Mouse (Mus musculus) liver, adult 2 months (tissue): Measurements from ENCODE around the gene Clcnka. TPM values are rescaled to one million over a fixed set of nuclear protein-coding genes. Genes with fewer than 3 reads are reported as not detected.

ENCODE experiments used
- DNase-seq: peaks from one replicate; pipeline ENCODE4 v3.0.0-alpha.2; 2011; ENCODE audit warnings: low read depth, low spot score; ENCODE audit errors: extremely low read depth
- H3K27ac ChIP-seq: fragments of 200-500 bp; replicated peaks from 2 replicates; pipeline ENCODE4 v1.5.1; 2012; ENCODE audit warnings: low read depth, mild to moderate bottlenecking, control low read depth, inconsistent platforms, low read length; ENCODE audit not compliant: insufficient read depth
- H3K27me3 ChIP-seq: fragments of 200-500 bp; 2 replicates; pipeline ENCODE4 v1.6.1; 2012; ENCODE audit warnings: mild to moderate bottlenecking, moderate library complexity, low read length, inconsistent platforms; ENCODE audit not compliant: control insufficient read depth, insufficient read depth
- H3K36me3 ChIP-seq: fragments of 200-500 bp; 2 replicates; pipeline ENCODE4 v1.6.1; 2012; ENCODE audit warnings: low read length, inconsistent platforms; ENCODE audit not compliant: control insufficient read depth, insufficient read depth
- H3K4me1 ChIP-seq: fragments of 200-500 bp; 2 replicates; pipeline ENCODE4 v1.6.1; 2011; ENCODE audit warnings: low read length; ENCODE audit not compliant: control insufficient read depth, insufficient read depth
- H3K4me3 ChIP-seq: fragments of 200-500 bp; 2 replicates; pipeline ENCODE4 v1.5.1; 2011; ENCODE audit warnings: low read depth, mild to moderate bottlenecking, control low read depth, low read length, moderate library complexity; ENCODE audit not compliant: insufficient read depth
- H3K79me2 ChIP-seq: fragments of 200-500 bp; 2 replicates; pipeline ENCODE4 v1.6.1; 2012; ENCODE audit warnings: inconsistent platforms, mild to moderate bottlenecking, low read length, moderate library complexity; ENCODE audit not compliant: control insufficient read depth, insufficient read depth
- H3K9ac ChIP-seq: fragments of 200-500 bp; 2 replicates; pipeline ENCODE4 v1.6.1; 2012; ENCODE audit warnings: low read depth, mild to moderate bottlenecking, control low read depth, inconsistent platforms, low read length
- CTCF ChIP-seq: fragments of 200-500 bp; IDR thresholded peaks from 2 replicates; pipeline ENCODE4 v1.5.1; 2011; ENCODE audit warnings: low read depth, low read length, control low read depth
- POLR2A ChIP-seq: fragments of 200-500 bp; IDR thresholded peaks from 2 replicates; pipeline ENCODE4 v1.6.1; 2011; ENCODE audit warnings: low read length, control low read depth; ENCODE audit not compliant: insufficient read depth; ENCODE audit errors: extremely low read depth
- WGBS: fragments of 180-500 bp; shearing (Covaris S2); methylation state at CpG from one replicate; pipeline ENCODE4 v1.1.7; 2018; 5-methylcytosine and 5-hydroxymethylcytosine counted together
- polyA plus RNA-seq: library from polyadenylated mRNA; depleted of rRNA; stranded (reverse); fragments of >200 nt; gene quantifications from 2 replicates; pipeline ENCODE4 v1.2.3, GENCODE M21; 2012; rRNA removed
- total RNA-seq: library from RNA; depleted of rRNA; stranded (reverse); fragments of >200 nt; gene quantifications from 2 replicates; pipeline ENCODE4 v1.2.3, GENCODE M21; 2014; rRNA removed

The Clcnka gene
- total and polyA plus RNA-seq, 2 experiments: 0.04 TPM; not detected in 1

DNA sequence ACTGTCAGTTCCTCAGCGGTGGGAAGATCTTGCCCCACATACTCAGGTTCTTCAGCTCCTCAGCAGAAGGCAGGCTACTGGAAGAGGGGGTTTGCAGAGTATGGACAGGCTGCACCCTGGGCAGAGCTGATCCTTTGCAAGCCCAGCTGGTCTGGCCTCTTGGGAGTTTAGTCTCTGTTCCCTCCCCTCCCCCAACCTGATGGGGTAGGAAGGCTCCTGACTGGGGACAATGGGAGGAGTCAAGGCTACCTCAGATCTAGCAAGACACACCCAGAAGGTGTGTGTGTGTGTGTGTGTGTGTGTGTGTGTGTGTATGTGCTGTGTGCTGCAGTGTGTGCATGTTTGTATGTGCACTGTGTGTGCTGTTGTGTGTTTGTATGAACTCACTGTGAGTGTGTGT, 59.7 kb downstream of the Clcnka start:
- Histone ChIP-seq H3K27ac (no peak overlapping the region), H3K9ac (no peak overlapping the region), H3K4me1 (no peaks in the 10 kb centered on the region), H3K27me3 (no peaks in the 10 kb centered on the region), H3K36me3 (no peaks in the 10 kb centered on the region), H3K4me3 (no peak overlapping the region), H3K79me2 (no peaks in the 10 kb centered on the region)
- WGBS: 68% methylated on average over 1 of the region's 1 CpGs
- TF ChIP-seq CTCF: no peak
- TF ChIP-seq POLR2A: no peak
- no peak for DNase-seq

GRCm38 (mm10) chr4:141337986-141338385, 60.5 kb downstream of the Clcnka start:
- Histone ChIP-seq H3K36me3 (no peaks in the 10 kb centered on the region), H3K79me2 (no peaks in the 10 kb centered on the region), H3K27ac (no peak overlapping the region), H3K4me3 (no peak overlapping the region), H3K4me1 (no peaks in the 10 kb centered on the region), H3K9ac (no peak overlapping the region), H3K27me3 (no peaks in the 10 kb centered on the region)
- no peak for TF ChIP-seq CTCF
- TF ChIP-seq POLR2A: no peak
- whole genome bisulfite sequencing: 92% methylated on average over 6 of the region's 6 CpGs
- DNase-seq: no peak

DNA sequence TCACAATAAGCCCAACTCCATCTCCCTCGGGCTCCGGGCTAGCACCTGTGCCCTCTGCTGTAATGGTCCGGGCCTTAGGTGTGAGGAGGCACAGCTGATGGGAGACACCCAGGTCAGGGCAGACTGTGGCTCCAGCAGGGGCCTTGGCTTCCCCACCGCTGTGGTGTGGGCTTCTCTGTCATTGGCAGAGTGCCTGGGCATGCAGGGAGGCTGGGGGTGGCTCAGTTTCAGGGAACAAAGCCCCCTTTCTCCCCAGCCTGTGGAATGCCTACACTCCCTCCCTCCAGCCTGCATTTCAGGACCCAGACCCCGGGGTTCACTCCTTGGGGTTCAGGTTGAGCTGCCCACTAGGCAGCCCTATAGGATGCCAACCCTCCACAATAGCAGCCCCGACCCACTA, 62.3 kb downstream of the Clcnka start:
- H3K4me1 ChIP-seq: peaks cover 6% of the 10 kb centered on the region
- no peak overlapping the region for H3K27ac ChIP-seq
- no peak for TF ChIP-seq POLR2A
- TF ChIP-seq CTCF: no peak
- H3K36me3 ChIP-seq: no peaks in the 10 kb centered on the region
- no peaks in the 10 kb centered on the region for H3K79me2 ChIP-seq
- 88% methylated on average over 6 of the region's 6 CpGs for WGBS
- no peaks in the 10 kb centered on the region for H3K27me3 ChIP-seq
- DNase-seq: no peak
- no peak overlapping the region for H3K9ac ChIP-seq
- H3K4me3 ChIP-seq: no peak overlapping the region

DNA sequence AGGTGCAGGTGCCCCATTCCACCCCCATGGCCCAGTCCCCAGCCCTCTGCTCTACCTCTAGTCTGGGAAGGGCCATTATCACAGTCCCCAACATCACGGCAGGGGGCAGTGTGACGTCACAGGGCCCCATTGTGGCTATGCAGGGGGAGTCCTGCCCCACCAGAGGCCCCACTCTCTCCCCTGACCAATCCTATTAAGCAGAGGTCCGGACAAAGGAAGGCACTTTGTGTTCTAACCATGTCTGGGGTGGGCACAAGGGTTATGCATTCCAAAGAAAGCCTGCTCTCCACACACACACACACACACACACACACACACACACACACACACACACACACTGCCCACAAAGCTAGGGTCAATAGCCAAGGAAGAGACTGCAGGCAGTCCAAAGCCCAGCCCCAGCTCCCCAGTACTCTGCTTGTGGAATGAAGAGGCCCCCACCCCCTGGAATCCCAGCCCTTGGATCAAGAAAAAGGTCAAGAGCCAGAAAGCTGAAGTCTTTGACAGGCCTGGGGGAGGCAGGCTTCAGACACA, 63.2 kb downstream of the Clcnka start:
- Histone ChIP-seq H3K4me3 (no peak overlapping the region), H3K79me2 (no peaks in the 10 kb centered on the region), H3K27me3 (no peaks in the 10 kb centered on the region), H3K36me3 (no peaks in the 10 kb centered on the region), H3K9ac (no peak overlapping the region), H3K27ac (no peak overlapping the region), H3K4me1 (peaks cover 7% of the 10 kb centered on the region)
- TF ChIP-seq POLR2A: no peak
- TF ChIP-seq CTCF: no peak
- no peak for DNase-seq
- 72% methylated on average over 3 of the region's 3 CpGs for WGBS

DNA sequence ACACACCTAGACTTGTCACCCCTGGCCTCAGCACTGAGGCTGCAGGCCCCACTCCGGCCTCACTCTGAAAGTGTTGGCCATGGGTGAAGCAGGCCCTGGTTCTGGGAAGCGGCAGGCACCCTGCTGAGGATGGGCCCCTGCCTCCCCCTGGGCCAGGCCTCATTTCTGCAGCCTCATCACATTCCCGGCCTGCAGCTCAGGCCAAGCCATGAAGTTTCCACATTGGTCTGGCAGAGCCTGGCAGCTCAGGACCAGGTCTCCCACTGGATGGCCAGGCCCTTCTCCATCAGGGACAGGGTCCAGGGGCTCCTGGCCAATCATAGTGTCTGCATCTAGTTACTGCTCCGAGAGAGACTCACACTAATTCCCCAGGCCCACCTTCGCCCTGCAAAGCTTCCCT, 63.8 kb downstream of the Clcnka start:
- Histone ChIP-seq H3K9ac (no peak overlapping the region), H3K36me3 (no peaks in the 10 kb centered on the region), H3K4me1 (peaks cover 7% of the 10 kb centered on the region), H3K79me2 (no peaks in the 10 kb centered on the region), H3K4me3 (no peak overlapping the region), H3K27ac (no peak overlapping the region), H3K27me3 (no peaks in the 10 kb centered on the region)
- no peak for DNase-seq
- 81% methylated on average over 5 of the region's 5 CpGs for WGBS
- TF ChIP-seq CTCF: no peak
- no peak for TF ChIP-seq POLR2A

Other genes with a start within 250 kb of the Clcnka start
- 0.40 and 0.55 TPM in 2 replicates for gene Rsg1, start 184.8 kb downstream of the Clcnka start, total RNA-seq
- 0.40 and 0.50 TPM in 2 replicates for gene Rsg1, start 184.8 kb downstream of the Clcnka start, polyA plus RNA-seq
- gene Arhgef19, start 159.2 kb downstream of the Clcnka start, total RNA-seq: 14.4 and 25.8 TPM in 2 replicates
- 34.3 and 64.4 TPM in 2 replicates for gene Arhgef19, start 159.2 kb downstream of the Clcnka start, polyA plus RNA-seq
- gene Epha2, start 97.5 kb downstream of the Clcnka start, total RNA-seq: 7.7 and 9.3 TPM in 2 replicates
- 11.6 and 12.0 TPM in 2 replicates for gene Epha2, start 97.5 kb downstream of the Clcnka start, polyA plus RNA-seq
- 0.40 and 0.46 TPM in 2 replicates for gene Fam131c, start 30.5 kb downstream of the Clcnka start, total RNA-seq
- gene Fam131c, start 30.5 kb downstream of the Clcnka start, polyA plus RNA-seq: 4.5 and 10.3 TPM in 2 replicates
- gene Clcnkb, start 17.3 kb upstream of the Clcnka start, total RNA-seq: not detected in 2 replicates
- gene Clcnkb, start 17.3 kb upstream of the Clcnka start, polyA plus RNA-seq: not detected in 2 replicates
- gene Hspb7, start 22.1 kb upstream of the Clcnka start, total RNA-seq: 0.07 and 0.09 TPM in 2 replicates
- gene Hspb7, start 22.1 kb upstream of the Clcnka start, polyA plus RNA-seq: 0.02 TPM in 1 of 2 replicates, not detected in the other
- gene Srarp, start 37.4 kb upstream of the Clcnka start, total RNA-seq: not detected in 2 replicates
- not detected in 2 replicates for gene Srarp, start 37.4 kb upstream of the Clcnka start, polyA plus RNA-seq
- 7.3 and 8.5 TPM in 2 replicates for gene Zbtb17, start 45.9 kb upstream of the Clcnka start, total RNA-seq
- 12.8 and 16.8 TPM in 2 replicates for gene Zbtb17, start 45.9 kb upstream of the Clcnka start, polyA plus RNA-seq
- gene Spen, start 139.9 kb upstream of the Clcnka start, total RNA-seq: 8.1 and 9.1 TPM in 2 replicates
- 5.9 and 7.5 TPM in 2 replicates for gene Spen, start 139.9 kb upstream of the Clcnka start, polyA plus RNA-seq
- 0.37 and 0.74 TPM in 2 replicates for gene Fblim1, start 207.4 kb upstream of the Clcnka start, total RNA-seq
- 0.86 and 1.2 TPM in 2 replicates for gene Fblim1, start 207.4 kb upstream of the Clcnka start, polyA plus RNA-seq
- gene Tmem82, start 219.9 kb upstream of the Clcnka start, total RNA-seq: 9.3 and 12.6 TPM in 2 replicates
- 34.7 and 39.5 TPM in 2 replicates for gene Tmem82, start 219.9 kb upstream of the Clcnka start, polyA plus RNA-seq
- 10.2 and 10.6 TPM in 2 replicates for gene Slc25a34, start 225.1 kb upstream of the Clcnka start, total RNA-seq
- 5.1 and 10.3 TPM in 2 replicates for gene Slc25a34, start 225.1 kb upstream of the Clcnka start, polyA plus RNA-seq